ENCODE assay signal across 19 mouse cellular contexts in genomic region chrX:19246777-19247619, GRCm38 (mm10).
"Had no signal": no experiment of that assay in that cellular context is flagged by ENCODE, and none has a peak within 500 bp of the region (broad histone marks: within the 10 kb centered on the region; RNA-seq: fewer than 3 reads in every experiment).

No protein-coding gene starts in this region.

- H3K4me2 ChIP-seq: limb, embryonic 12.5 days; limb, embryonic 15.5 days; lung, embryonic 15.5 days; midbrain, embryonic 12.5 days; midbrain, embryonic 15.5 days; neural tube, embryonic 12.5 days had no signal

- H3K27ac ChIP-seq: kidney, postnatal 0 days; layer of hippocampus, adult 2 months; limb, embryonic 12.5 days; limb, embryonic 15.5 days; lung, embryonic 15.5 days; midbrain, embryonic 12.5 days; midbrain, embryonic 15.5 days; neural tube, embryonic 12.5 days had no signal

- H3K27me3 ChIP-seq: limb, embryonic 12.5 days; limb, embryonic 15.5 days; lung, embryonic 15.5 days; midbrain, embryonic 12.5 days; midbrain, embryonic 15.5 days; neural tube, embryonic 12.5 days had no signal

- DNase-seq: kidney, adult 2 months; kidney, postnatal 25 days; layer of hippocampus, adult 9-11 months; layer of hippocampus, postnatal 36 days; left cerebral cortex, postnatal 4 days; lung, adult 18-20 months; lung, postnatal 10 days; lung, postnatal 36 days; thymus, adult 18-20 months; thymus, postnatal 36 days had no signal

- H3K9me3 ChIP-seq: limb, embryonic 12.5 days; limb, embryonic 15.5 days; lung, embryonic 15.5 days; midbrain, embryonic 12.5 days; midbrain, embryonic 15.5 days; neural tube, embryonic 12.5 days had no signal

- H3K36me3 ChIP-seq: limb, embryonic 12.5 days; limb, embryonic 15.5 days; lung, embryonic 15.5 days; midbrain, embryonic 12.5 days; midbrain, embryonic 15.5 days; neural tube, embryonic 12.5 days had no signal

- H3K4me3 ChIP-seq: layer of hippocampus, adult 2 months; limb, embryonic 12.5 days; limb, embryonic 15.5 days; lung, embryonic 15.5 days; midbrain, embryonic 12.5 days; midbrain, embryonic 15.5 days; neural tube, embryonic 12.5 days had no signal

- H3K9ac ChIP-seq: limb, embryonic 12.5 days; limb, embryonic 15.5 days; lung, embryonic 15.5 days; midbrain, embryonic 12.5 days; midbrain, embryonic 15.5 days; neural tube, embryonic 12.5 days had no signal

- ATAC-seq: intestine, postnatal 0 days; midbrain, embryonic 15.5 days had no signal

- H3K4me1 ChIP-seq: limb, embryonic 12.5 days; limb, embryonic 15.5 days; lung, embryonic 15.5 days; midbrain, embryonic 12.5 days; midbrain, embryonic 15.5 days; neural tube, embryonic 12.5 days had no signal
